Comparison of ENCODE assay signal across 8 mouse cellular contexts in genomic region chr8:80830724-80831566, GRCm38 (mm10). TPM values are rescaled to one million over a fixed set of nuclear protein-coding genes. Genes with fewer than 3 reads are reported as not detected.
DNase-seq lines count a peak whose midpoint lies in the region; ATAC-seq and TF ChIP-seq lines count a peak whose summit lies in the region.

No protein-coding gene starts in this region.

- no peaks in the 10 kb centered on the region for H3K36me3 ChIP-seq in kidney, embryonic 14.5 days (ENCODE audit: control insufficient read depth, insufficient read depth, low read length)
- H3K36me3 ChIP-seq in heart, postnatal 0 days (replicated peaks; ENCODE audit: control insufficient read depth, insufficient read depth, low read length) = no peaks in the 10 kb centered on the region
- no peaks in the 10 kb centered on the region for H3K36me3 ChIP-seq in midbrain, embryonic 14.5 days (ENCODE audit: control insufficient read depth, insufficient read depth, low read length)

- H3K9ac ChIP-seq in kidney, embryonic 14.5 days (ENCODE audit: low read depth, low read length) = no peak overlapping the region
- H3K9ac ChIP-seq in heart, postnatal 0 days (replicated peaks; ENCODE audit: low read depth, low read length) = 0 out of 2 replicates have a peak overlapping the region, but pooled peaks have one; percentile 46
- no peak overlapping the region for H3K9ac ChIP-seq in midbrain, embryonic 14.5 days (replicated peaks; ENCODE audit: low read length)

- no peak overlapping the region for H3K4me3 ChIP-seq in kidney, embryonic 14.5 days (ENCODE audit: low read length)
- H3K4me3 ChIP-seq in heart, postnatal 0 days (ENCODE audit: low read depth, low read length) = no peak overlapping the region
- no peak overlapping the region for H3K4me3 ChIP-seq in midbrain, embryonic 14.5 days (replicated peaks; ENCODE audit: low read depth, low read length)

- 52% methylated on average over 11 of the region's 11 CpGs for WGBS in kidney, embryonic 14.5 days
- WGBS in heart, postnatal 0 days = 37% methylated on average over 11 of the region's 11 CpGs
- 69% methylated on average over 11 of the region's 11 CpGs for WGBS in midbrain, embryonic 14.5 days

- H3K4me2 ChIP-seq in kidney, embryonic 14.5 days (replicated peaks; ENCODE audit: low read depth, low read length) = no peak overlapping the region
- peak overlapping the region; percentile 39 for H3K4me2 ChIP-seq in heart, postnatal 0 days (ENCODE audit: low read depth, low read length)
- no peak overlapping the region for H3K4me2 ChIP-seq in midbrain, embryonic 14.5 days (ENCODE audit: low read length)

- no peaks in the 10 kb centered on the region for H3K9me3 ChIP-seq in kidney, embryonic 14.5 days (ENCODE audit: control insufficient read depth, low read length)
- H3K9me3 ChIP-seq in heart, postnatal 0 days (replicated peaks; ENCODE audit: control insufficient read depth, low read length) = no peaks in the 10 kb centered on the region
- no peaks in the 10 kb centered on the region for H3K9me3 ChIP-seq in midbrain, embryonic 14.5 days (ENCODE audit: control insufficient read depth, low read length)

- TF ChIP-seq EP300 in heart, postnatal 0 days (IDR thresholded peaks at IDR 0.05; ENCODE audit: low read depth) = no peak

- DNase-seq in kidney, adult 9 months = no peak
- DNase-seq in adrenal gland, postnatal 10 days = peak; percentile 64
- peak; percentile 69 for DNase-seq in heart, postnatal 0 days (ENCODE audit: low spot score)
- peak; percentile 23 for DNase-seq in midbrain, embryonic 14.5 days
- DNase-seq in urinary bladder, postnatal 10 days (ENCODE audit: low spot score) = no peak
- DNase-seq in embryo, embryonic 10 days (ENCODE audit: low spot score) = no peak
- no peak for DNase-seq in right cerebral cortex, adult 18-20 months

- TF ChIP-seq CTCF in heart, postnatal 0 days (IDR thresholded peaks at IDR 0.05; ENCODE audit: low read depth) = no peak

- H3K27ac ChIP-seq in kidney, embryonic 14.5 days (ENCODE audit: low read depth, low read length) = no peak overlapping the region
- peak overlapping the region; percentile 69 for H3K27ac ChIP-seq in heart, postnatal 0 days (ENCODE audit: low read depth)
- peak overlapping the region; percentile 33; the same call in 1 of the 2 replicates for H3K27ac ChIP-seq in midbrain, embryonic 14.5 days (replicated peaks; ENCODE audit: low read depth, low read length)

- H3K4me1 ChIP-seq in kidney, embryonic 14.5 days (ENCODE audit: control insufficient read depth, insufficient read depth, low read length) = peaks cover 35% of the 10 kb centered on the region
- H3K4me1 ChIP-seq in heart, postnatal 0 days (ENCODE audit: control insufficient read depth, insufficient read depth) = peaks cover 63% of the 10 kb centered on the region
- 0 out of 2 replicates have a peak, but pooled peaks cover 5% of the 10 kb centered on the region for H3K4me1 ChIP-seq in midbrain, embryonic 14.5 days (ENCODE audit: control insufficient read depth, insufficient read depth, low read length)

- no peaks in the 10 kb centered on the region for H3K27me3 ChIP-seq in kidney, embryonic 14.5 days (ENCODE audit: control insufficient read depth, insufficient read depth, low read length)
- no peaks in the 10 kb centered on the region for H3K27me3 ChIP-seq in heart, postnatal 0 days (ENCODE audit: control insufficient read depth, insufficient read depth, low read length)
- H3K27me3 ChIP-seq in midbrain, embryonic 14.5 days (ENCODE audit: control insufficient read depth, insufficient read depth, low read length) = no peaks in the 10 kb centered on the region

- peak; percentile 53 for ATAC-seq in kidney, embryonic 14.5 days (ENCODE audit: low FRiP score, low TSS enrichment)
- ATAC-seq in heart, postnatal 0 days (ENCODE audit: insufficient read depth, low read depth) = peak; percentile 40
- ATAC-seq in midbrain, embryonic 14.5 days (ENCODE audit: low FRiP score, low TSS enrichment) = no peak

RNA-seq across cellular contexts. Expression of gene Gab1, which starts 49.4 kb away (rescaled TPM):
- polyA plus RNA-seq in kidney, embryonic 14.5 days (2014; fragmentation: Nextera tagmentation; extraction: Ambion mirVana) = 13.1 and 26.5 TPM in 2 replicates
- 10 to 100 TPM; 18.4 to 24.3 TPM for total RNA-seq in adrenal gland, postnatal 10 days (2021)
- total RNA-seq in heart, postnatal 0 days (2014; rRNA removed; ENCODE audit: low replicate concordance) = 54.0 and 54.9 TPM in 2 replicates
- 18.8 and 19.1 TPM in 2 replicates for polyA plus RNA-seq in heart, postnatal 0 days (2015; fragmentation: Nextera tagmentation; extraction: Ambion mirVana)
- polyA plus RNA-seq in midbrain, embryonic 14.5 days (2014; fragmentation: Nextera tagmentation; extraction: Ambion mirVana) = 7.5 and 13.0 TPM in 2 replicates

Comparison
In these comparisons a context has a peak if more than half of its experiments do, and no peak if none do; other contexts are left out.
1. DNase-seq: peak in adrenal gland, postnatal 10 days (single experiment), heart, postnatal 0 days (single experiment) and midbrain, embryonic 14.5 days (single experiment); none in kidney, adult 9 months (single experiment), urinary bladder, postnatal 10 days (single experiment), embryo, embryonic 10 days (single experiment) and right cerebral cortex, adult 18-20 months (single experiment).